Mouse (Mus musculus) lung, embryonic 14.5 days (tissue): ENCODE measurements around the gene Hsh2d. TPM values are rescaled to one million over a fixed set of nuclear protein-coding genes. Genes with fewer than 3 reads are reported as not detected.
A peak's percentile ranks its signal among the peaks of the same experiment; 100 is the strongest.

Source experiments
- ATAC-seq: fragments of 200-750 bp; cut with Nextera tagmentation; 2 replicates; pipeline ENCODE4 v1.8.0; 2017; ENCODE audit warnings: mild to moderate bottlenecking, moderate TSS enrichment, moderate library complexity; ENCODE audit not compliant: insufficient read depth
- DNase-seq: peaks from one replicate; pipeline ENCODE4 v3.0.0-alpha.2; 2015
- H3K27ac ChIP-seq: fragments of 300-500 bp; sonication (generic); 2 replicates; pipeline ENCODE4 v1.5.1; 2014; ENCODE audit warnings: low read depth, mild to moderate bottlenecking, moderate library complexity
- H3K27me3 ChIP-seq: fragments of 300-500 bp; sonication (generic); 2 replicates; pipeline ENCODE4 v1.6.1; 2014; ENCODE audit warnings: low read length, control low read depth; ENCODE audit not compliant: insufficient read depth
- H3K36me3 ChIP-seq: fragments of 300-500 bp; sonication (generic); 2 replicates; pipeline ENCODE4 v1.6.1; 2014; ENCODE audit warnings: control low read depth; ENCODE audit not compliant: insufficient read depth
- H3K4me1 ChIP-seq: fragments of 300-500 bp; sonication (generic); 2 replicates; pipeline ENCODE4 v1.6.1; 2014; ENCODE audit warnings: antibody characterized with exemption, control low read depth; ENCODE audit not compliant: insufficient read depth
- H3K4me2 ChIP-seq: fragments of 300-500 bp; sonication (generic); 2 replicates; pipeline ENCODE4 v1.6.1; 2014; ENCODE audit warnings: mild to moderate bottlenecking
- H3K4me3 ChIP-seq: fragments of 300-500 bp; sonication (generic); 2 replicates; pipeline ENCODE4 v1.5.1; 2014; ENCODE audit warnings: low read depth, low read length
- H3K9ac ChIP-seq: fragments of 300-500 bp; sonication (generic); 2 replicates; pipeline ENCODE4 v1.6.1; 2014
- H3K9me3 ChIP-seq: fragments of 300-500 bp; sonication (generic); 2 replicates; pipeline ENCODE4 v1.6.1; 2016; ENCODE audit warnings: low read depth, low read length, control low read depth
- CTCF ChIP-seq: IDR thresholded peaks from 2 replicates; pipeline ENCODE4 v1.5.1; 2016; ENCODE audit warnings: antibody characterized with exemption, low read depth
- WGBS: fragments of 180-500 bp; shearing (Covaris S2); extraction: QIAGEN DNeasy Blood & Tissue Kit; methylation state at CpG from one replicate; pipeline ENCODE4 v1.1.7; 2014; 5-methylcytosine and 5-hydroxymethylcytosine counted together
- polyA plus RNA-seq: library from polyadenylated mRNA; unstranded; fragments of >200 nt; fragmentation: Nextera tagmentation; extraction: Ambion mirVana; gene quantifications from 2 replicates; pipeline ENCODE4 v1.2.1, GENCODE M21; 2014

The Hsh2d gene
- polyA plus RNA-seq, 1 experiment from 2014 or later = 0.51 TPM

DNA sequence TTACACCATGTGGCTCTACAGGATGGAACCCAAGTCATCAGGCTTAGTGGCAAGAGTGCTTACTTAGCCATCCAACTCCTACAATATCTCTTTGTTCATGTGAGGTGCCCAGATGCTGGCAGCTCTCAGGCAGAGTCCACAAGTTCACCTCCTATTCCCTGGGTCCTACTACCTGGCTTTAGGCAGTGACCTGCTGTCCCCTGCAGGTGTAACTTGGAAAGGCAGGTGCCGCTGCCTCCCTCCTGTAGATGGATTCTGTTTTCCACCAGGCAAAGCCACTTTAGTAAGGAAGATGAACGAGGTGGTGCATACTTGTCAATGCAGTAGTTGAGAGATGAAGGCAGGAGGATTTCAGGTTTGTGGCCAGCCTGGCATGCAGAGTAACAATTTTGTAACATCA is 25.6 kb downstream of the Hsh2d start:
- H3K9me3 ChIP-seq = no peaks in the 10 kb centered on the region
- 35% methylated on average over 2 of the region's 2 CpGs for WGBS
- H3K27ac ChIP-seq = no peak overlapping the region
- H3K9ac ChIP-seq = no peak overlapping the region
- H3K4me3 ChIP-seq = no peak overlapping the region
- no peak overlapping the region for H3K4me2 ChIP-seq
- no peak for ATAC-seq
- no peaks in the 10 kb centered on the region for H3K36me3 ChIP-seq
- DNase-seq = peak; percentile 3
- H3K27me3 ChIP-seq = no peaks in the 10 kb centered on the region
- peak; percentile 60 for TF ChIP-seq CTCF
- no peaks in the 10 kb centered on the region for H3K4me1 ChIP-seq

DNA sequence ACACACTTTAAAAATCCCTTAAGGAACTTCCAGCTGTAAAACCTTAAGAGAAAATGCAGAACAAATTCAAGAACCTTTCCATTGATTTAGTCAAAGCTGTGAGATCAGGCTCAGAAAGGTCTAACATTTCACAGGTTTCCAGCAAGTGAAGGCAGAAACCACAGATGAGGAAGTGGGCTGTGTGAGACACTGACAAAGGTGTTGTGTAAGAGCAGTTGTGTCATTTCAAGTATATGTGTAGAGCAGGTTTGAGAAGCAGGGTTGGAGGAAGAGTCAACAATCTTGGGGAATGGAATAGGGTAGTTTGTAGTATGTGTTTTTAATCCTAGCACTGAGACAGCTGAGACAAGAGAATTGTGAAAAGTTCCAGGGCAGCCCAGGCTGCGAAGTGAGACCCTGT is 26.4 kb downstream of the Hsh2d start:
- Histone ChIP-seq H3K27me3 (no peaks in the 10 kb centered on the region), H3K4me1 (0 out of 2 replicates have a peak, but pooled peaks cover 3% of the 10 kb centered on the region), H3K27ac (no peak overlapping the region), H3K4me3 (no peak overlapping the region), H3K36me3 (no peaks in the 10 kb centered on the region), H3K4me2 (no peak overlapping the region), H3K9ac (no peak overlapping the region), H3K9me3 (no peaks in the 10 kb centered on the region)
- DNase-seq (no peak), ATAC-seq (no peak)
- TF ChIP-seq CTCF = no peak
- WGBS = 27% methylated on average over 1 of the region's 1 CpGs

DNA sequence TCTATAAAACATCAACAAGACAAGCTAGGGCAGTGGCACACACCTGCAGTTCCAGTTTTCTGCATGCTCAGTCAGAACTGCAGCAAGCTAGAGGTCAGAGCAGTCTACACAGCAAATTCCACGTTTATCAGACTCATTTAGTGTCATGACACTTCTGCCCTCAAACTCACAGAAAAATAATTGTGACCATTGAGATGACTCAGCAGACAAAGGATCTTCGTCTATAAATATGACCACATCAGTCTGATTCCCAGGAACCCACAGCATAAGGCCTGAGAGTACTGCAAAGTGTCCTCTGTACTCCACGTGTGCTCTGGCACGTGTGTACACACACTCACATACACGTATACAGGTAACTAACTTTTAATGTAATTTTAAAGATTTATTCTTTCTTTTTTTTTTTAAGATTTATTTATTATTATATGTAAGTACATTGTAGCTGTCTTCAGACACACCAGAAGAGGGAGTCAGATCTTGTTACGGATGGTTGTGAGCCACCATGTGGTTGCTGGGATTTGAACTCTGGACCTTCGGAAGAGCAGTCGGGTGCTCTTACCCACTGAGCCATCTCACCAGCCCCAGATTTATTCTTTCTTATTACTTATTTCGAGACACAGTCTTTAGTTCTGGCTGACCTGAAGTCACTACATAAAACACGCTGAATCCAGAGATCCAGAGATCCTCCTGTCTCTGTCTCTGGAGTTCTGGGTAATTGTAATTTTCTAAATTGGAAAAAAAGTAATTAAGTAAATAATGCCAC is 29.5 kb downstream of the Hsh2d start:
- no peak for DNase-seq
- Histone ChIP-seq H3K4me2 (peak overlapping the region; percentile 78), H3K27me3 (no peaks in the 10 kb centered on the region), H3K27ac (no peak overlapping the region), H3K9me3 (no peaks in the 10 kb centered on the region), H3K9ac (no peak overlapping the region), H3K4me1 (0 out of 2 replicates have a peak, but pooled peaks cover 3% of the 10 kb centered on the region), H3K4me3 (0 out of 2 replicates have a peak overlapping the region, but pooled peaks have one; percentile 69), H3K36me3 (peaks cover 28% of the 10 kb centered on the region)
- 75% methylated on average over 9 of the region's 10 CpGs for WGBS
- no peak for TF ChIP-seq CTCF
- 0 out of 2 replicates have a peak, but pooled peaks have one; percentile 7 for ATAC-seq

DNA sequence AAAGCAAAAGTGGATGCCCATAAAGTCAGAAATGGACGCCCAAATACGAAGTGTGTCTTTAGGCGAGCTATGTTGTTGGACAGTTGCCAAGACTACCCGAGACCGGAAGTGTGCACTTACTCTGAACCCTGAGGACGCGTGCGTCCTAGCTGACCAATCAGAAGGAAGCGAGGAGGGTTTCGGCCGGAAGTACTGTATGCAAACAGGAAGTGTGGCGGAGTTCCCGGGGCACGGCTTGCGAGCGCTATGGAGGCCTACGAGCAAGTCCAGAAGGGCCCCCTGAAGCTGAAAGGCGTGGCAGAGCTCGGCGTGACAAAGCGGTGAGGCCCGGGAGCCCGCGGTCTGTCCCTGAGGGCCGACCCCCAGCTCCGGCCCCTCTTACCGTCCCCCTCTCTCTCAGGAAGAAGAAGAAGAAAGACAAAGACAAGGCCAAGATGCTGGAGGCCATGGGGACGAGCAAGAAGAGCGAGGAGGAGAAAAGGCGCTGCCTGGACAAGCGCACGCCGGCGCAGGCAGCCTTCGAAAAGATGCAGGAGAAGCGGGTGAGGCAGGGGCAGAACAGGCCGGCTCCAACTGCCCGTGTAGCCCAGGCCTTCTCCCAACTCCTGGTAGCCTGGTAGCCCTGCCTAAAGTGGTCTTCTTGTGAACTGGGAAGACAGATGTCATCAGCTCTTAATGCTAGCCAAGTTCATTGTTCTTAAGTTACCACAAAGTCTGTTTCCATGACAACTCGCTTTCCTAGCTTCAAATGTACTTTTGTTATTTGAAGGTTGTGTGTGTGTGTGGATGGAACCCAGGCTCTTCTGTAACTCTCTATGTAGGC is 30.3 kb downstream of the Hsh2d start, which contains the start of gene Fam32a:
Fam32a (plus strand) TSS at position 190 of the 823 bp plus-strand sequence.
- Histone ChIP-seq H3K27me3 (no peaks in the 10 kb centered on the region), H3K36me3 (peaks cover 32% of the 10 kb centered on the region), H3K4me1 (0 out of 2 replicates have a peak, but pooled peaks cover 3% of the 10 kb centered on the region), H3K9me3 (no peaks in the 10 kb centered on the region), H3K4me2 (peak within 1 kb of the TSS; percentile 78), H3K4me3 (peak within 1 kb of the TSS; percentile 69), H3K9ac (peak within 1 kb of the TSS; percentile 76), H3K27ac (peak within 1 kb of the TSS; percentile 82)
- WGBS = 14% methylated on average over 39 of the region's 39 CpGs
- DNase-seq (peak; percentile 100), ATAC-seq (peak; percentile 98)
- no peak for TF ChIP-seq CTCF

DNA sequence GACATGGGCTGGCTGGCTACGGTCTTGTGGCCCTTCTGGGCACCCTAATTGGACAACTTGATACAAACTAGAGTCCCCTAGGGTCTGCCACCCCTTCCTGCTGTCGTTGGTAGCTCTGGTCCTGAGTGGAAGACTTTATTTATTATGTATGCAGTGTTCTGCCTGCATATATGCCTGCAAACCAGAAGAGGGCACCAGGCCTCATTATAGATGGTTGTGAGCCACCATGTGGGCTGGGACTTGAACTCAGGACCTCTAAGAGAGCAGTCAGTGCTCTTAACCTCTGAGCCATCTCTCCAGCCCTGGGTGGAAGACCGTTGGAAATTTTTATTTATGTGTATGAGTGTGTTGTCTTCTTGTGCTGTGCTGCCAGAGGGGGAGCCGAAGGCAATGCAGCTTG is 31.3 kb downstream of the Hsh2d start:
- 82% methylated on average over 4 of the region's 4 CpGs for WGBS
- peak overlapping the region; percentile 78 for H3K4me2 ChIP-seq
- H3K4me1 ChIP-seq = 0 out of 2 replicates have a peak, but pooled peaks cover 3% of the 10 kb centered on the region
- H3K27ac ChIP-seq = no peak overlapping the region
- peaks cover 32% of the 10 kb centered on the region for H3K36me3 ChIP-seq
- TF ChIP-seq CTCF = no peak; the same call in 1 of the 2 replicates
- H3K9ac ChIP-seq = no peak overlapping the region
- H3K4me3 ChIP-seq = peak overlapping the region; percentile 69
- H3K9me3 ChIP-seq = no peaks in the 10 kb centered on the region
- no peaks in the 10 kb centered on the region for H3K27me3 ChIP-seq
- peak; percentile 3 for DNase-seq
- no peak for ATAC-seq

DNA sequence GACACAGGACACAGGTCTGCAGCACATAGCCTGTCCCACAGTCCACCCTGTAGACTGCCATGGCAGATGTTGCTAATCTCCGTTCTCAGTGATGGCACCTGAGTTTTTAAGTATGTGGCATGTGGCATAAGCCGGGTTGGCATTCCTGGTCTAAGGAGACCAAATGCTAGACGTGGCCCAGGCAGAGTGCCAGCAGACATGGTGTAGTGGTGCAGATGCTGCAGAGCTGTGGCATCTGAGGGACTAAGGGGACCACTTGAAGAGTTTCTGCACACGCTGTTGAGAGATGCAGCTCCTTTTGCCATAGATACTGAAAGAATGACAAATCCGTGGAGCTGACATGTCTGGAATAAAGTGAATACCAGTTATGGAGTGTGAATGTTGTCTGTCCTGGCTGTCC is 33.2 kb downstream of the Hsh2d start:
- no peaks in the 10 kb centered on the region for H3K9me3 ChIP-seq
- no peaks in the 10 kb centered on the region for H3K27me3 ChIP-seq
- H3K4me2 ChIP-seq = no peak overlapping the region
- no peak overlapping the region for H3K9ac ChIP-seq
- peaks cover 32% of the 10 kb centered on the region for H3K36me3 ChIP-seq
- TF ChIP-seq CTCF = no peak
- ATAC-seq (no peak), DNase-seq (no peak)
- 79% methylated on average over 5 of the region's 5 CpGs for WGBS
- H3K4me3 ChIP-seq = no peak overlapping the region
- H3K27ac ChIP-seq = no peak overlapping the region
- 0 out of 2 replicates have a peak, but pooled peaks cover 3% of the 10 kb centered on the region for H3K4me1 ChIP-seq
